Mouse (Mus musculus): Measurements from ENCODE around the gene Wdr62. TPM values are rescaled to one million over a fixed set of nuclear protein-coding genes. Genes with fewer than 3 reads are reported as not detected.
A peak's percentile ranks its signal among the peaks of the same experiment; 100 is the strongest.

Gene Wdr62
- 8.5 and 10.5 TPM in 2 replicates for polyA plus RNA-seq (2014; fragmentation: Nextera tagmentation; extraction: Ambion mirVana)

DNA sequence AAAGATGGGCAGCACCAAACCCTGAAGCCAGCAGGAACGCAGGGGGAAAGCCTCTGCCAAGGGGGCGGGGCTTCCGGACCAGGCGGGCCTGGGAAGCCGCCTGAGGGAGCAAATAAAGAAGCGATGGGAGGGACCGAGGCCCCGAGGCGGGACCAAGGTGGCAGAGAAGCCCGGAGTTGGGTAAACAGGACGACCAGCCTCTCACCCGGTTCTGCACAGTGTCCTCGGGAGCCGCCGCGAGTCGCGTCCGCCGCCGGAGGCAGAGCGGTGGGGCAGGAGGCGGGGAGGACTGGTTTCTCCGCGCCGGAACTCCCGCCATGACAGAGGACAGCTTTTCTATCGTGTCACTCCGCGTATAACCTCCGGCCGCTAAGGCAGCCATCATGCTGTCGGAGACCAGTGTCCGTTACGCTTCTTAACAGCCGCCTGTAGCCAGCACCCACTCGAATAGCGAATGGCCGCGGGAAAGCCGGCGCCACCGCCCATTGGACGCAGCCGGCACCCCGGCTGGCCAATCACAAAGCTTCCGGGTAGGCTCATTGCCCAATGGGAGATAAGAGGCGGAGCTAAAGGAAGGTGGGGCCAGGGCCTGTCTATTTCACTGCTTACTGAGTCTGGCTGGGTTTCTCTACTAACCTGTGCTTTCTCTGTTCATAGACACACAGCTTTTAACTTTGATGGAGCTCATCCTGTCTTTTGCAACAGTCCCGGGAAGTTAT lies at the start of gene Wdr62, which contains the start of gene Thap8:
TSS of gene Wdr62 (minus strand) at position 469 of the 719 bp plus-strand sequence.
TSS of gene Thap8 (plus strand) at position 144 of the 719 bp plus-strand sequence.
- H3K4me3 ChIP-seq (ENCODE audit: low read depth, low read length): peak within 1 kb of the TSS; percentile 62
- WGBS: under 1% methylated on average over 49 of the region's 49 CpGs
- peak within 1 kb of the TSS; percentile 94 for H3K4me2 ChIP-seq (ENCODE audit: low read length)
- no peak for DNase-seq (ENCODE audit: low spot score)
- peak; percentile 97 for ATAC-seq (replicated peaks; ENCODE audit: low FRiP score, low TSS enrichment, low read depth)
- no peaks in the 10 kb centered on the region for H3K9me3 ChIP-seq (ENCODE audit: control insufficient read depth, low read length)
- H3K4me1 ChIP-seq (replicated peaks; ENCODE audit: control insufficient read depth, insufficient read depth, low read length): peaks cover 10% of the 10 kb centered on the region
- H3K27me3 ChIP-seq (replicated peaks; ENCODE audit: control insufficient read depth, insufficient read depth, low read length): no peaks in the 10 kb centered on the region
- peak within 1 kb of the TSS; percentile 49 for H3K9ac ChIP-seq (ENCODE audit: low read length)
- H3K27ac ChIP-seq (ENCODE audit: low read depth): peak within 1 kb of the TSS; percentile 99
- H3K36me3 ChIP-seq (ENCODE audit: control insufficient read depth, insufficient read depth, low read length): no peaks in the 10 kb centered on the region

DNA sequence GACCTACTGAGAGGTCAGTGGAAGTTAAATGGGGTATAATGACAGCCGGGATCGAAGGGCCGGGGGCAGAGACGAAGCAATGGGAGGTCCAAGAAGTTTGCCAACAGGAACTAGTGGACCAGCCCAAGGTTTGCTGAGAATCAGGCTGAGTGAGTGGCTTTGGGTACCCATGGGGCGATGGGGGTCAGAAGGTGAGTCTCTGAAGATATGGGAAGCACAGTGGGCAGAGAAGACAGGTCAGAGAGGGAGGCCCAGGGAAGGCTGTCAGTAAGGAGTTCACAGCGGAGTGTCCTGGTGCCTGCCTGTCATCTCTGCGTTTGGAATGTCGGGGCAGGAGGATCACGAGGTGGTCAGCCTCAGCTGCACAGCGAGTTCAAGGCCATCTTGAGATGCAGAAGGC lies 48.2 kb upstream of the Wdr62 start:
- no peak overlapping the region for H3K9ac ChIP-seq (ENCODE audit: low read length)
- WGBS: 46% methylated on average over 10 of the region's 10 CpGs

DNA sequence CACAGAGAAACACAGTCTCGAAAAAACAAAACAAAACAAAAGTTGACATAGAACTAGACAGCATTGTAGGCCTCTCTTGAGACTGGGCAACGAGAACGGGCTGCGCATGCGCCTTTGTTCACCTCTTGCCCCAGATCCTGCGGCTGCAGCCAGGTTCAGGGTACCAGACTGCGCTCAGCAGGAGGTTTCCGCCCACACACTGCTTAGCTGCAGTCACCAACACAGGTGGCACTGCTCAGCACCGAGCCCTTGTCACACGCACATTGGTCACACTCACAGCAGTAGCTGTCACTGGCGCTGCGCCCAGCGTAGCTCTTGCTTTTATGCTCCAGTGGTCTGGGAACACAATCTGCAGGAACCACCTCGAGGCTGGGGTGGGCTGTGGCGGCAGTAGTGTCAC lies 46.9 kb upstream of the Wdr62 start:
- 0 out of 2 replicates have a peak, but pooled peaks cover 1% of the 10 kb centered on the region for H3K27me3 ChIP-seq (replicated peaks; ENCODE audit: control insufficient read depth, insufficient read depth, low read length)
- H3K9me3 ChIP-seq (ENCODE audit: control insufficient read depth, low read length): no peaks in the 10 kb centered on the region
- H3K4me3 ChIP-seq (ENCODE audit: low read depth, low read length): no peak overlapping the region
- DNase-seq (ENCODE audit: low spot score): no peak
- WGBS: 66% methylated on average over 15 of the region's 15 CpGs
- ATAC-seq (replicated peaks; ENCODE audit: low FRiP score, low TSS enrichment, low read depth): no peak
- H3K4me2 ChIP-seq (ENCODE audit: low read length): no peak overlapping the region
- H3K36me3 ChIP-seq (ENCODE audit: control insufficient read depth, insufficient read depth, low read length): no peaks in the 10 kb centered on the region
- no peak overlapping the region for H3K27ac ChIP-seq (ENCODE audit: low read depth)
- no peak overlapping the region for H3K9ac ChIP-seq (ENCODE audit: low read length)
- H3K4me1 ChIP-seq (replicated peaks; ENCODE audit: control insufficient read depth, insufficient read depth, low read length): peaks cover 6% of the 10 kb centered on the region; the same call in 1 of the 2 replicates

More for the DNA sequence above, 48.2 kb upstream of the Wdr62 start:
- no peak overlapping the region for H3K4me3 ChIP-seq (ENCODE audit: low read depth, low read length)
- peaks cover 1% of the 10 kb centered on the region for H3K4me1 ChIP-seq (replicated peaks; ENCODE audit: control insufficient read depth, insufficient read depth, low read length)
- no peak for DNase-seq (ENCODE audit: low spot score)
- H3K27me3 ChIP-seq (replicated peaks; ENCODE audit: control insufficient read depth, insufficient read depth, low read length): 0 out of 2 replicates have a peak, but pooled peaks cover 4% of the 10 kb centered on the region
- no peaks in the 10 kb centered on the region for H3K36me3 ChIP-seq (ENCODE audit: control insufficient read depth, insufficient read depth, low read length)
- ATAC-seq (replicated peaks; ENCODE audit: low FRiP score, low TSS enrichment, low read depth): no peak
- H3K9me3 ChIP-seq (ENCODE audit: control insufficient read depth, low read length): no peaks in the 10 kb centered on the region
- no peak overlapping the region for H3K4me2 ChIP-seq (ENCODE audit: low read length)
- no peak overlapping the region for H3K27ac ChIP-seq (ENCODE audit: low read depth)

DNA sequence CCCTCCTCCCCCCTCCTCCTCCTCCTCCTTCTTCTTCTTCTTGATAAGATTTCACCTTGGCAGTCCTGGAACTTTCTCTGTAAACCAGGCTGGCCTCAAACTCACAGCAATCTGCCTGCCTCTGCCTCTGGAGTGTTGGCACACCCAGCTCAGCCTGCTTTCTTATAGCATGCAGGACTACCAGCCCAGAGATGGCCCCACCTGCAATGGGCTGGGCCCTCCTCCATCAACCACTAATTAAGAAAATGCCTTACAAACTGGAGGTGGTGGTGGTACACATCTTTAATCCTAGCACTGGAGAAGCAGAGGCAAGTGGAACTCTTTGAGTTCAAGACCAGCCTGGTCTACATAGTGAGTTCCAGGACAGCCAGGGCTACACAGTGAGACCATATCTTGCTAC lies 46.2 kb upstream of the Wdr62 start:
- Histone ChIP-seq H3K9me3 (ENCODE audit: control insufficient read depth, low read length) (no peaks in the 10 kb centered on the region), H3K9ac (ENCODE audit: low read length) (no peak overlapping the region), H3K4me3 (ENCODE audit: low read depth, low read length) (no peak overlapping the region), H3K4me2 (ENCODE audit: low read length) (no peak overlapping the region), H3K27ac (ENCODE audit: low read depth) (no peak overlapping the region), H3K4me1 (replicated peaks; ENCODE audit: control insufficient read depth, insufficient read depth, low read length) (peaks cover 6% of the 10 kb centered on the region; the same call in 1 of the 2 replicates), H3K27me3 (replicated peaks; ENCODE audit: control insufficient read depth, insufficient read depth, low read length) (no peaks in the 10 kb centered on the region), H3K36me3 (ENCODE audit: control insufficient read depth, insufficient read depth, low read length) (no peaks in the 10 kb centered on the region)
- DNase-seq (ENCODE audit: low spot score) (no peak), ATAC-seq (replicated peaks; ENCODE audit: low FRiP score, low TSS enrichment, low read depth) (no peak)

DNA sequence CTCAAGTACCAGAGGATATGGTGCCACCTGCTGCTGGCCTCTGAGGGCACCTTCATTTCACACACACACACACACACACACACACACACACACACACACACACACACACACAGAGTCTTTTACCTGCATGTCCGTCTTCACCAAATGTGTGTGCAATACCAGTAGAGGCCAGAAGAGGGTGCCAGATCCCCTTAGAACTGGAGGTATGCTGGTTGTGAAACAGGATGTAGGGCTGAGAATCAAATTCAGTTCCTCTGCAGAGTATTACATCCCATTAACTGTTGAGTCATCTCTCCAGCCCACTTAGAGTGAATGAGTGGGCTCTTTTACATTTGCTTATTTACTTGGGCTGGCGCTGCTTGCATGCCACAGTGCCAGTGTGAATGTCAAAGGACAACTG lies 45.1 kb upstream of the Wdr62 start:
- WGBS: 46% methylated on average over 2 of the region's 2 CpGs
- peaks cover 13% of the 10 kb centered on the region for H3K4me1 ChIP-seq (replicated peaks; ENCODE audit: control insufficient read depth, insufficient read depth, low read length)
- H3K4me2 ChIP-seq (ENCODE audit: low read length): no peak overlapping the region
- no peak overlapping the region for H3K4me3 ChIP-seq (ENCODE audit: low read depth, low read length)
- peak; percentile 82 for DNase-seq (ENCODE audit: low spot score)
- no peak overlapping the region for H3K9ac ChIP-seq (ENCODE audit: low read length)
- ATAC-seq (replicated peaks; ENCODE audit: low FRiP score, low TSS enrichment, low read depth): no peak
- no peaks in the 10 kb centered on the region for H3K36me3 ChIP-seq (ENCODE audit: control insufficient read depth, insufficient read depth, low read length)
- no peak overlapping the region for H3K27ac ChIP-seq (ENCODE audit: low read depth)
- H3K27me3 ChIP-seq (replicated peaks; ENCODE audit: control insufficient read depth, insufficient read depth, low read length): no peaks in the 10 kb centered on the region
- H3K9me3 ChIP-seq (ENCODE audit: control insufficient read depth, low read length): no peaks in the 10 kb centered on the region

DNA sequence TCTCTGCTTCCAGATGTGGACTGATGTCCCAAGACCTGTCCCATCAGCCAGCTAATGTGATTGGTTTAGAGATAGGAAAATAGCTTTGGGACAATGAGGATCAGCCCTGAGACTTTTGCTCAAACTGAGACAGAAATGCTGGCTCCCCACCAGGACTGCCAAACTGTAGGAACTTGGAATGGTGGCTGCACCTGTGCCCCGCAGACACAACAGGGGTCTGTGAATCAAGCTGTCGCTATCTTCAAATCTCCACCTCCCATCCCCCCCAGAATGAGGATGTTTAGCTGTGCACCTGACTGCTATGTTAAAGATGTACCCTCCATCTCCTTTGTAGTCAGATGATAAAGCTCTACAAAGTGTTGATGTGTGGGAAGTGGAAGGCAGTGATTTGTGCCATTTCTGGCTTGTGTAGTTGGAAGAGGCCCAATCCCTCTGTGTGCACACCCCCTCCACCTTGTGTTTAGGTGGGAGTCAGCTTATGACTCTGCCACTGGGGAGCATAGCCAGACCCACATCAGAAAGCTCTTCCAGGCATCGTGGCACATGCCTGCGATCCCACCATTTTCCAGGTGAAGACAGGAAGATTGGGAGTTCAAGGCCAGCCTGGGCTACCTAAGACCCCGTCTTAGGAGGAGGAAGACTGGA lies 44.2 kb upstream of the Wdr62 start:
- no peak overlapping the region for H3K9ac ChIP-seq (ENCODE audit: low read length)
- no peaks in the 10 kb centered on the region for H3K9me3 ChIP-seq (ENCODE audit: control insufficient read depth, low read length)
- no peak overlapping the region for H3K4me3 ChIP-seq (ENCODE audit: low read depth, low read length)
- WGBS: 78% methylated on average over 5 of the region's 5 CpGs
- no peaks in the 10 kb centered on the region for H3K27me3 ChIP-seq (replicated peaks; ENCODE audit: control insufficient read depth, insufficient read depth, low read length)
- H3K27ac ChIP-seq (ENCODE audit: low read depth): no peak overlapping the region
- DNase-seq (ENCODE audit: low spot score) (no peak), ATAC-seq (replicated peaks; ENCODE audit: low FRiP score, low TSS enrichment, low read depth) (no peak)
- H3K36me3 ChIP-seq (ENCODE audit: control insufficient read depth, insufficient read depth, low read length): no peaks in the 10 kb centered on the region
- no peak overlapping the region for H3K4me2 ChIP-seq (ENCODE audit: low read length)
- H3K4me1 ChIP-seq (replicated peaks; ENCODE audit: control insufficient read depth, insufficient read depth, low read length): peaks cover 13% of the 10 kb centered on the region

DNA sequence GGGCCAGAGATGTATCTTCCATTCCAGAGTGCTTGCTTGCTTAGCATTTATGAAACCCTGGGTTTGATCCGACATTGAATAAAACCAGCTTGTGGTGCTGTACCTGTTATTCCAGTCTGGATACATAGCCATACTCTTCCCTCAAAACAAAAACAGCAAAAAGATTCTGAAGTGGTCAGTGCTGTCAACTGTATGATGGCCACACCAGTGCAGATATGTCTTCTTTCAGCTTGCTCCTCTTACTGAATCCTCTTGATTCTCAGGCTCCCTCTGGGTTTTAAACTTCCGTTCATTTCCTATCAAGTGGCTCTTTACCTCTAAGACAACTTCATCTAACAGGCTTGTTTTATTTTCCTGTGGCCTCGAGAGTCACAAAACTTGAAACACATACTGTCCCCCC lies 43.6 kb upstream of the Wdr62 start, which contains the start of gene Sdhaf1:
TSS of gene Sdhaf1 (minus strand) at position 101 of the 400 bp plus-strand sequence.
- H3K4me1 ChIP-seq (replicated peaks; ENCODE audit: control insufficient read depth, insufficient read depth, low read length): peaks cover 13% of the 10 kb centered on the region
- H3K36me3 ChIP-seq (ENCODE audit: control insufficient read depth, insufficient read depth, low read length): no peaks in the 10 kb centered on the region
- peak within 1 kb of the TSS; percentile 68 for H3K4me3 ChIP-seq (ENCODE audit: low read depth, low read length)
- peak within 1 kb of the TSS; percentile 44 for H3K9ac ChIP-seq (ENCODE audit: low read length)
- no peak for DNase-seq (ENCODE audit: low spot score)
- no peaks in the 10 kb centered on the region for H3K27me3 ChIP-seq (replicated peaks; ENCODE audit: control insufficient read depth, insufficient read depth, low read length)
- no peak for ATAC-seq (replicated peaks; ENCODE audit: low FRiP score, low TSS enrichment, low read depth)
- H3K4me2 ChIP-seq (ENCODE audit: low read length): peak within 1 kb of the TSS; percentile 74
- 79% methylated on average over 3 of the region's 3 CpGs for WGBS
- H3K27ac ChIP-seq (ENCODE audit: low read depth): peak within 1 kb of the TSS; percentile 79; the same call in 1 of the 2 replicates
- H3K9me3 ChIP-seq (ENCODE audit: control insufficient read depth, low read length): no peaks in the 10 kb centered on the region

DNA sequence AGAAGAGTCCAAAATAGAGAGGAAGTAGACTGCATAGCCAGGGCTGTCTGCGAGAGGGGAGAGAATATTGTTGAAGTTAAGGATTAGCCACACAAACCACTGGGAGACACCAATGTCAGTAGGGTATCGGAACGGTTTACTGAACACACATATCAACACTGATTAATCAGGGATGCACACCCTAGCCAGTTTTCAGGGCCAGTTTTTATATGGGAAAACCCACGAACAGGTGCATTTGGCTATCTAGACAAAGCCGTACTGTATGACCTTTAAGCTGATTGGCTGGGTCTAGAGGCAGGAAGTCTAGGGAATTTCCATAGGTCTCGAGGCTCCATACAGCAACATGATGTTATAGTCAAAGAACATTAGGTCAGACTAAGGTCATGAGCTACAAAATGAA lies 42.6 kb upstream of the Wdr62 start:
- H3K4me1 ChIP-seq (replicated peaks; ENCODE audit: control insufficient read depth, insufficient read depth, low read length): peaks cover 13% of the 10 kb centered on the region
- 34% methylated on average over 6 of the region's 6 CpGs for WGBS
- ATAC-seq (replicated peaks; ENCODE audit: low FRiP score, low TSS enrichment, low read depth) (no peak), DNase-seq (ENCODE audit: low spot score) (no peak)
- H3K27ac ChIP-seq (ENCODE audit: low read depth): peak overlapping the region; percentile 79; the same call in 1 of the 2 replicates
- peak overlapping the region; percentile 68 for H3K4me3 ChIP-seq (ENCODE audit: low read depth, low read length)
- H3K27me3 ChIP-seq (replicated peaks; ENCODE audit: control insufficient read depth, insufficient read depth, low read length): no peaks in the 10 kb centered on the region
- H3K9me3 ChIP-seq (ENCODE audit: control insufficient read depth, low read length): no peaks in the 10 kb centered on the region
- peak overlapping the region; percentile 74 for H3K4me2 ChIP-seq (ENCODE audit: low read length)
- H3K9ac ChIP-seq (ENCODE audit: low read length): peak overlapping the region; percentile 44
- H3K36me3 ChIP-seq (ENCODE audit: control insufficient read depth, insufficient read depth, low read length): no peaks in the 10 kb centered on the region

All from intestine, embryonic 14.5 days (tissue).